Mouse (Mus musculus) ES-E14 (cell line): ENCODE results near the gene Alx3.

Experiments
- CHD2 ChIP-seq: IDR thresholded peaks from 2 replicates; pipeline ENCODE4 v1.6.1; 2014; ENCODE audit warnings: mild to moderate bottlenecking, low read depth, low read length, inconsistent platforms
- HCFC1 ChIP-seq: IDR thresholded peaks from 2 replicates; pipeline ENCODE4 v1.6.1; 2012; ENCODE audit warnings: low read length, inconsistent platforms, borderline replicate concordance; ENCODE audit not compliant: insufficient read depth
- ZNF384 ChIP-seq: IDR thresholded peaks from 2 replicates; pipeline ENCODE4 v1.6.1; 2012; ENCODE audit warnings: low read depth, low read length, inconsistent platforms

GRCm38 (mm10) chr3:107624424-107624823 is 29.6 kb downstream of the Alx3 start:
- TF ChIP-seq CHD2 (no peak), ZNF384 (no peak), HCFC1 (no peak)
